17 mouse cellular contexts compared by ENCODE assay signal in the genomic region with DNA sequence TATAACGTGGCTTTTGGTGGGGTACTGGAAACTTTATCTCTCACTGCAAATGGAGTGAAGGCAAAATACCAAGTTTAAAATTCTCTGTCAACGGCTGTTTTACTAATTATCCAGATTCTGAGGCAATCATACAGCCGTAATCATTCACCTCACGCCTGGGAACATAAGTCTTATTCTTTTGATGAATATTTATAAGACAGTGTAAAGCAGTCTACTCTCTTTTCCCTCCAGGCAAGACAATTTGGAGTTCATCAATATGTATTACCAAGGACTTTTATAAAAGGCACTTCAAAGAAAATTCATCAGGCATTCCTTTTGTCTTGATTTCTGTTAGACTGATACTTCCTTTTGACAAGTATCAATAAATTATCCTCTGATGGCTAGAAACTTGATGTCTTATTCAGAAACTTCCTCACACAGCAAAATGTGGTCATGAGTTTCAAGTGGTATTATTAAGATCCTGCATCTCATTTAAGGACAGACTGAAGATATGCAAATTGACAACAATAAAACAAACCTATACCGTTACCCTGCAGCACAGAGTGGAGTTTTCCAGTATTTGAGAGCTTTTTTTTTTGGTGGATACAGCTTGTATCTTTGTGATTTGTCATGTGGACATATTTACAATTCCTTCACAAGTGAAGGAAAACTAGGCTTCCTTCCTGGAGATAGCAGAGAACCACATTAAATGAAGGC.
A peak's percentile ranks its signal among the peaks of the same experiment; 100 is the strongest.
DNase-seq lines count a peak whose midpoint lies in the region; ATAC-seq and TF ChIP-seq lines count a peak whose summit lies in the region.
"Had no signal": no experiment of that assay in that cellular context is flagged by ENCODE, and none has a peak within 500 bp of the region (broad histone marks: within the 10 kb centered on the region; RNA-seq: fewer than 3 reads in every experiment).

No protein-coding gene starts in this region.

- H3K27ac ChIP-seq in hindbrain, embryonic 11.5 days (ENCODE audit: low read depth, low read length) = no peak overlapping the region
- no peak overlapping the region for H3K27ac ChIP-seq in hindbrain, embryonic 10.5 days
- H3K27ac ChIP-seq in forebrain, embryonic 15.5 days (replicated peaks) = peak overlapping the region; percentile 67
- no peak overlapping the region for H3K27ac ChIP-seq in midbrain, embryonic 13.5 days
- H3K27ac ChIP-seq in heart, adult 2 months = no peak overlapping the region
- H3K27ac ChIP-seq: heart, embryonic 13.5 days; layer of hippocampus, adult 2 months; liver, embryonic 13.5 days had no signal

- no peaks in the 10 kb centered on the region for H3K4me1 ChIP-seq in hindbrain, embryonic 11.5 days (replicated peaks; ENCODE audit: control insufficient read depth, insufficient read depth, low read length)
- no peaks in the 10 kb centered on the region for H3K4me1 ChIP-seq in hindbrain, embryonic 10.5 days (replicated peaks)
- H3K4me1 ChIP-seq in forebrain, embryonic 15.5 days = peaks cover 4% of the 10 kb centered on the region
- H3K4me1 ChIP-seq in midbrain, embryonic 13.5 days (replicated peaks) = peaks cover 8% of the 10 kb centered on the region; the same call in 1 of the 2 replicates
- no peaks in the 10 kb centered on the region for H3K4me1 ChIP-seq in heart, adult 2 months (ENCODE audit: control insufficient read depth, insufficient read depth, low read length)
- H3K4me1 ChIP-seq: heart, embryonic 13.5 days; liver, embryonic 13.5 days had no signal

- H3K4me2 ChIP-seq in hindbrain, embryonic 11.5 days (replicated peaks; ENCODE audit: low read depth, low read length) = no peak overlapping the region
- H3K4me2 ChIP-seq in forebrain, embryonic 15.5 days (replicated peaks) = no peak overlapping the region
- no peak overlapping the region for H3K4me2 ChIP-seq in midbrain, embryonic 13.5 days (replicated peaks)
- H3K4me2 ChIP-seq: heart, embryonic 13.5 days; liver, embryonic 13.5 days had no signal

- WGBS in hindbrain, embryonic 11.5 days = 48% methylated on average over 5 of the region's 5 CpGs
- WGBS in hindbrain, embryonic 10.5 days = 60% methylated on average over 5 of the region's 5 CpGs
- 27% methylated on average over 5 of the region's 5 CpGs for WGBS in forebrain, embryonic 15.5 days
- 23% methylated on average over 5 of the region's 5 CpGs for WGBS in midbrain, embryonic 13.5 days
- 60% methylated on average over 5 of the region's 5 CpGs for WGBS in heart, adult 2 months

- no peak for TF ChIP-seq EP300 in heart, adult 2 months (IDR thresholded peaks at IDR 0.05; ENCODE audit: insufficient read depth, low read depth, low read length)

- H3K9ac ChIP-seq in hindbrain, embryonic 11.5 days (ENCODE audit: low read depth, low read length) = no peak overlapping the region
- H3K9ac ChIP-seq in forebrain, embryonic 15.5 days (replicated peaks) = no peak overlapping the region
- H3K9ac ChIP-seq in midbrain, embryonic 13.5 days (replicated peaks) = no peak overlapping the region
- H3K9ac ChIP-seq in heart, adult 2 months (ENCODE audit: low read depth, low read length) = no peak overlapping the region
- H3K9ac ChIP-seq: heart, embryonic 13.5 days; liver, embryonic 13.5 days had no signal

- no peak for DNase-seq in hindbrain, embryonic 11.5 days (ENCODE audit: low spot score)
- DNase-seq in hindbrain, embryonic 10.5 days (ENCODE audit: low spot score) = no peak
- DNase-seq in brain, adult 2 months (ENCODE audit: low read depth, low spot score) = peak; percentile 4
- DNase-seq in heart, postnatal 4 days = no peak
- no peak for DNase-seq in B cell, adult 2 months
- DNase-seq in heart, adult 2 months = no peak
- DNase-seq: adrenal gland, adult 8-10 months; cerebellum, adult 18-20 months; kidney, adult 11 months; kidney, postnatal 10 days; liver, embryonic 13.5 days; lung, postnatal 14 days; retina, postnatal 1 day had no signal

- intact Hi-C loops in heart, adult 2 months (cut with DNase I) = no loop called here

- H3K9me3 ChIP-seq in hindbrain, embryonic 11.5 days (ENCODE audit: control insufficient read depth, low read length) = no peaks in the 10 kb centered on the region
- no peaks in the 10 kb centered on the region for H3K9me3 ChIP-seq in hindbrain, embryonic 10.5 days
- H3K9me3 ChIP-seq in forebrain, embryonic 15.5 days = no peaks in the 10 kb centered on the region
- peaks cover 4% of the 10 kb centered on the region; the same call in 1 of the 2 replicates for H3K9me3 ChIP-seq in midbrain, embryonic 13.5 days
- H3K9me3 ChIP-seq: heart, embryonic 13.5 days; liver, embryonic 13.5 days had no signal

- no peak for TF ChIP-seq POLR2A in heart, adult 2 months (IDR thresholded peaks at IDR 0.05; ENCODE audit: insufficient read depth, low read depth, low read length)

- H3K36me3 ChIP-seq in hindbrain, embryonic 11.5 days (ENCODE audit: control insufficient read depth, insufficient read depth, low read length) = no peaks in the 10 kb centered on the region
- H3K36me3 ChIP-seq in hindbrain, embryonic 10.5 days = no peaks in the 10 kb centered on the region
- H3K36me3 ChIP-seq in forebrain, embryonic 15.5 days = no peaks in the 10 kb centered on the region
- no peaks in the 10 kb centered on the region for H3K36me3 ChIP-seq in midbrain, embryonic 13.5 days
- no peaks in the 10 kb centered on the region for H3K36me3 ChIP-seq in heart, adult 2 months (ENCODE audit: control insufficient read depth, insufficient read depth, low read length)
- H3K36me3 ChIP-seq: heart, embryonic 13.5 days; liver, embryonic 13.5 days had no signal

- ATAC-seq in hindbrain, embryonic 11.5 days (ENCODE audit: low FRiP score) = peak; percentile 91
- ATAC-seq in forebrain, embryonic 15.5 days (replicated peaks) = peak; percentile 95
- peak; percentile 89 for ATAC-seq in midbrain, embryonic 13.5 days

- no peaks in the 10 kb centered on the region for H3K79me2 ChIP-seq in heart, adult 2 months (replicated peaks; ENCODE audit: control insufficient read depth, insufficient read depth, low read length)

- TF ChIP-seq CTCF in heart, adult 2 months (IDR thresholded peaks at IDR 0.05) = no peak

- H3K4me3 ChIP-seq in hindbrain, embryonic 11.5 days (ENCODE audit: low read depth, low read length) = no peak overlapping the region
- H3K4me3 ChIP-seq in hindbrain, embryonic 10.5 days = no peak overlapping the region
- H3K4me3 ChIP-seq in forebrain, embryonic 15.5 days = no peak overlapping the region
- H3K4me3 ChIP-seq in midbrain, embryonic 13.5 days (replicated peaks) = no peak overlapping the region
- H3K4me3 ChIP-seq in heart, adult 2 months = no peak overlapping the region
- H3K4me3 ChIP-seq: heart, embryonic 13.5 days; layer of hippocampus, adult 2 months; liver, embryonic 13.5 days had no signal

- no peaks in the 10 kb centered on the region for H3K27me3 ChIP-seq in hindbrain, embryonic 11.5 days (ENCODE audit: control insufficient read depth, insufficient read depth, low read length)
- no peaks in the 10 kb centered on the region for H3K27me3 ChIP-seq in hindbrain, embryonic 10.5 days (ENCODE audit: insufficient read depth, poor library complexity, severe bottlenecking)
- no peaks in the 10 kb centered on the region for H3K27me3 ChIP-seq in forebrain, embryonic 15.5 days
- H3K27me3 ChIP-seq in midbrain, embryonic 13.5 days = no peaks in the 10 kb centered on the region
- H3K27me3 ChIP-seq in heart, adult 2 months (ENCODE audit: control insufficient read depth, insufficient read depth, low read length) = no peaks in the 10 kb centered on the region
- H3K27me3 ChIP-seq: heart, embryonic 13.5 days; liver, embryonic 13.5 days had no signal
